Mouse (Mus musculus) liver, embryonic 13.5 days (tissue): Measurements from ENCODE around the gene Atg4d. TPM values are rescaled to one million over a fixed set of nuclear protein-coding genes. Genes with fewer than 3 reads are reported as not detected.

Source experiments
- ATAC-seq: fragments of 200-750 bp; cut with Nextera tagmentation; 2 replicates; pipeline ENCODE4 v1.8.0; 2017; ENCODE audit warnings: low read depth, mild to moderate bottlenecking, moderate number of reproducible peaks, moderate library complexity
- DNase-seq: peaks from one replicate; pipeline ENCODE4 v3.0.0; 2022
- H3K27ac ChIP-seq: fragments of 300-500 bp; sonication (generic); 2 replicates; pipeline ENCODE4 v1.5.1; 2015; ENCODE audit warnings: moderate library complexity, mild to moderate bottlenecking, inconsistent platforms
- H3K27me3 ChIP-seq: fragments of 300-500 bp; sonication (generic); 2 replicates; pipeline ENCODE4 v1.6.1; 2015; ENCODE audit warnings: mild to moderate bottlenecking, inconsistent platforms
- H3K36me3 ChIP-seq: fragments of 300-500 bp; sonication (generic); 2 replicates; pipeline ENCODE4 v1.6.1; 2015; ENCODE audit warnings: mild to moderate bottlenecking, inconsistent platforms
- H3K4me1 ChIP-seq: fragments of 300-500 bp; sonication (generic); replicated peaks from 2 replicates; pipeline ENCODE4 v1.6.1; 2015; ENCODE audit warnings: inconsistent platforms
- H3K4me2 ChIP-seq: fragments of 300-500 bp; sonication (generic); 2 replicates; pipeline ENCODE4 v1.6.1; 2015; ENCODE audit warnings: inconsistent platforms, mild to moderate bottlenecking, moderate library complexity
- H3K4me3 ChIP-seq: fragments of 300-500 bp; sonication (generic); replicated peaks from 2 replicates; pipeline ENCODE4 v1.5.1; 2015; ENCODE audit warnings: mild to moderate bottlenecking, inconsistent platforms
- H3K9ac ChIP-seq: fragments of 300-500 bp; sonication (generic); 2 replicates; pipeline ENCODE4 v1.6.1; 2015; ENCODE audit warnings: mild to moderate bottlenecking, inconsistent platforms
- H3K9me3 ChIP-seq: fragments of 300-500 bp; sonication (generic); replicated peaks from 2 replicates; pipeline ENCODE4 v1.6.1; 2016; ENCODE audit warnings: inconsistent platforms
- WGBS: fragments of 180-500 bp; shearing (Covaris S2); methylation state at CpG from one replicate; pipeline ENCODE4 v1.1.7; 2015; ENCODE audit not compliant: insufficient replicate concordance; 5-methylcytosine and 5-hydroxymethylcytosine counted together
- polyA plus RNA-seq: library from polyadenylated mRNA; unstranded; fragments of >200 nt; fragmentation: Nextera tagmentation; extraction: Ambion mirVana; gene quantifications from 2 replicates; pipeline ENCODE4 v1.2.1, GENCODE M21; 2015

Gene Atg4d
- polyA plus RNA-seq, 1 experiment from 2014 or later: 85.5 TPM

- H3K27ac ChIP-seq: peak overlapping the region; percentile 70
- H3K4me1 ChIP-seq: peaks cover 39% of the 10 kb centered on the region
- no peaks in the 10 kb centered on the region for H3K27me3 ChIP-seq
- H3K9me3 ChIP-seq: no peaks in the 10 kb centered on the region
- ATAC-seq (peak; percentile 69), DNase-seq (peak; percentile 29)
- no peak overlapping the region for H3K4me3 ChIP-seq
- H3K9ac ChIP-seq: peak overlapping the region; percentile 7; the same call in 1 of the 2 replicates
- H3K4me2 ChIP-seq: 0 out of 2 replicates have a peak overlapping the region, but pooled peaks have one; percentile 4
- peaks cover 100% of the 10 kb centered on the region for H3K36me3 ChIP-seq
- WGBS: 64% methylated on average over 7 of the region's 7 CpGs
Observed at GRCm38 (mm10) chr9:21275013-21275710, 10.1 kb downstream of the Atg4d start.

DNA sequence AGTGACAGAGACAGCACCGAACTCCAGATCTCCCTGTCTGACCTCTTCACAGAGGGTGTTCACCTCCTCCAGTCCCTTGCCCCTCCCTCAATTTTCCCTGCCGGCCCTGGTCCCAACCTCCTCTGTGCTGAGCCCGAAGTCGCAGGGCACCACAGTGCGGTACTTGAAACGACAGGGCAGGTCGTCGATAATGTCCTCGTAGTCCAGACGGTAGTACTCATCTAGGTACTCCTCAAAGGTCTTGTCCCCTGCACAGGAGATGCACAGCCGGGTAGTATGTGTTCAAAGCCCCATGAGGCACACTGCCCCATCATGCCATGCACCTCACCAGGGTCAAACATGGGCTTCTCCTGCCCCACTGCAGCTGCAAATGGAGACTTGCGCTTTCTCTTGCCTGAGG is 10.6 kb downstream of the Atg4d start:
- no peaks in the 10 kb centered on the region for H3K27me3 ChIP-seq
- H3K36me3 ChIP-seq: peaks cover 100% of the 10 kb centered on the region
- H3K9me3 ChIP-seq: no peaks in the 10 kb centered on the region
- WGBS: 89% methylated on average over 12 of the region's 12 CpGs
- no peak overlapping the region for H3K4me3 ChIP-seq
- peak overlapping the region; percentile 70 for H3K27ac ChIP-seq
- H3K4me1 ChIP-seq: peaks cover 39% of the 10 kb centered on the region
- ATAC-seq: no peak
- no peak overlapping the region for H3K9ac ChIP-seq
- DNase-seq: no peak
- H3K4me2 ChIP-seq: no peak overlapping the region

GRCm38 (mm10) chr9:21276307-21276706 is 11.2 kb downstream of the Atg4d start:
- H3K4me1 ChIP-seq: peaks cover 39% of the 10 kb centered on the region
- peaks cover 100% of the 10 kb centered on the region for H3K36me3 ChIP-seq
- H3K4me2 ChIP-seq: no peak overlapping the region
- no peaks in the 10 kb centered on the region for H3K9me3 ChIP-seq
- no peak overlapping the region for H3K4me3 ChIP-seq
- WGBS: 85% methylated on average over 8 of the region's 8 CpGs
- ATAC-seq (no peak), DNase-seq (no peak)
- peak overlapping the region; percentile 43; the same call in 1 of the 2 replicates for H3K27ac ChIP-seq
- no peak overlapping the region for H3K9ac ChIP-seq
- H3K27me3 ChIP-seq: no peaks in the 10 kb centered on the region

- Histone ChIP-seq H3K36me3 (peaks cover 100% of the 10 kb centered on the region), H3K27ac (no peak overlapping the region), H3K4me1 (peaks cover 37% of the 10 kb centered on the region), H3K9ac (no peak overlapping the region), H3K27me3 (no peaks in the 10 kb centered on the region), H3K4me2 (no peak overlapping the region), H3K4me3 (no peak overlapping the region), H3K9me3 (no peaks in the 10 kb centered on the region)
- WGBS: 89% methylated on average over 5 of the region's 5 CpGs
- DNase-seq (no peak), ATAC-seq (no peak)
Observed at GRCm38 (mm10) chr9:21277776-21278175, 12.7 kb downstream of the Atg4d start.

GRCm38 (mm10) chr9:21283591-21283990 is 18.5 kb downstream of the Atg4d start:
- Histone ChIP-seq H3K27ac (peak overlapping the region; percentile 70), H3K4me1 (peaks cover 38% of the 10 kb centered on the region), H3K4me2 (no peak overlapping the region), H3K9me3 (no peaks in the 10 kb centered on the region), H3K27me3 (no peaks in the 10 kb centered on the region), H3K4me3 (no peak overlapping the region), H3K36me3 (peaks cover 81% of the 10 kb centered on the region), H3K9ac (no peak overlapping the region)
- 89% methylated on average over 5 of the region's 5 CpGs for WGBS
- ATAC-seq (no peak), DNase-seq (no peak)

DNA sequence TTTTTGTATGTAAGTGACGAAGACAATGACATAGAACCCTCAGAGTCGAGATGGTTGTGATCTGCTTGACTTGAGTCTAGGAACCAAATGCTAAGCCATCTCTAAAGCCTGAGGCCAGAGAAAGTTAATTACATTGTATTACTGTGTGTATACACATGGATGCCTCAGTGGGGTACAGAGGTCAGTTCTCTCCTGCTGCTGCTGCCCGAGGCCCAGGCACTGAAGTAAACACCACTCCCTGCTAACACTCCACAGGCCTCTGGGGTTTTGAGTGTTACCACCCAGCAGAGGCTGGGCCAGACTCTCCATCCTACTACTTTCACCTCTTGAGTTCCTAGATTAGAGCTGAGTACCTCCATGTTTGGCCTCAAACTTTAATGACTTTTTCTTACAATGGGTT is 18.9 kb downstream of the Atg4d start:
- no peaks in the 10 kb centered on the region for H3K27me3 ChIP-seq
- no peak for DNase-seq
- 85% methylated on average over 3 of the region's 3 CpGs for WGBS

GRCm38 (mm10) chr9:21286753-21287152 is 21.7 kb downstream of the Atg4d start:
- H3K4me2 ChIP-seq: peak overlapping the region; percentile 94
- H3K9ac ChIP-seq: peak overlapping the region; percentile 88
- H3K9me3 ChIP-seq: no peaks in the 10 kb centered on the region
- H3K4me3 ChIP-seq: peak overlapping the region; percentile 94
- WGBS: 7% methylated on average over 3 of the region's 3 CpGs
- peaks cover 57% of the 10 kb centered on the region for H3K36me3 ChIP-seq
- H3K27ac ChIP-seq: peak overlapping the region; percentile 97
- DNase-seq (no peak), ATAC-seq (no peak)
- no peaks in the 10 kb centered on the region for H3K27me3 ChIP-seq
- peaks cover 56% of the 10 kb centered on the region for H3K4me1 ChIP-seq

More for the DNA sequence above, 18.9 kb downstream of the Atg4d start:
- 0 out of 2 replicates have a peak overlapping the region, but pooled peaks have one; percentile 26 for H3K9ac ChIP-seq
- no peak overlapping the region for H3K4me3 ChIP-seq
- H3K36me3 ChIP-seq: peaks cover 81% of the 10 kb centered on the region
- no peak for ATAC-seq
- no peaks in the 10 kb centered on the region for H3K9me3 ChIP-seq
- H3K4me2 ChIP-seq: no peak overlapping the region
- peak overlapping the region; percentile 70 for H3K27ac ChIP-seq
- peaks cover 42% of the 10 kb centered on the region for H3K4me1 ChIP-seq

DNA sequence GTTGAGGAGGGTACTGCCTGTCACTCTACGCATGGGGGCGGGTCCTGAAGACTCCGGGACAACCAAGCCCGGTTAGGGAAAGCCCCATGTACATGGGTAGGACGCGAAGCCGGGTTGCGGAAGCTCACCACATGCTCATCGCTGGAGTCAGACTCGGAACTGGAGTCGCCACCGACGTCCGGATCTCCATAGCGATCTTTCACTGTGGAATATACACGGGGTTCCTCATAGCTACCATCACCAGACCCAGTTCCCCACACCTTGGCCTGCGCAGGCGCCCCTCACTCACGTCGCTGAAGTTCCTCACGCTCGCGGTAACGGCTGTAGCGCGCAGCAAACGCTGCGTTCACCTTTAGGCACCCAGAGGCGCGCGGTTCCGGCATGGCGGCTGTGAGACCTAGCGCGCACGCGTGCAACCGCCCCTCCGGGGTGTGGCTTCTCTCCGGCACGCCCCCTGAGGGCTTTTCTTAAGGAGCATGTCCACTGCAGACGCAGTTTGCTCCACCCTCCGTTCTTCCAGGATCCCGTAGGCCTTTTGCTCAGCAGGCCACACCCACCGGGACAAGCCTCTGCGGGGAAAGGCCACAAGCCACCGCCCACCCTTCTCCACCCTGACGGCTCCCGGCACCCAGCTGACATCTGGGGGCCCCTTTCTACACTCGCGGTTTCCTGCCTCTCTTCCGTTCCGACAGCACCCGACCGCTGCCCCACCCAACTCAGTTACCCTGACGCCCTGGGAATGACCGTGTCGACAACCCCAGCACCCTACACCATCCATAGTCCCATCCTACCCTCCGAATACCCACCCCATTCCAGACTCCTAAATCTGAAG is 22.7 kb downstream of the Atg4d start, which contains the start of gene Kri1:
Gene Kri1 (minus strand): TSS at position 399 of the 832 bp plus-strand sequence.
- peaks cover 63% of the 10 kb centered on the region for H3K4me1 ChIP-seq
- WGBS: under 1% methylated on average over 59 of the region's 59 CpGs

DNA sequence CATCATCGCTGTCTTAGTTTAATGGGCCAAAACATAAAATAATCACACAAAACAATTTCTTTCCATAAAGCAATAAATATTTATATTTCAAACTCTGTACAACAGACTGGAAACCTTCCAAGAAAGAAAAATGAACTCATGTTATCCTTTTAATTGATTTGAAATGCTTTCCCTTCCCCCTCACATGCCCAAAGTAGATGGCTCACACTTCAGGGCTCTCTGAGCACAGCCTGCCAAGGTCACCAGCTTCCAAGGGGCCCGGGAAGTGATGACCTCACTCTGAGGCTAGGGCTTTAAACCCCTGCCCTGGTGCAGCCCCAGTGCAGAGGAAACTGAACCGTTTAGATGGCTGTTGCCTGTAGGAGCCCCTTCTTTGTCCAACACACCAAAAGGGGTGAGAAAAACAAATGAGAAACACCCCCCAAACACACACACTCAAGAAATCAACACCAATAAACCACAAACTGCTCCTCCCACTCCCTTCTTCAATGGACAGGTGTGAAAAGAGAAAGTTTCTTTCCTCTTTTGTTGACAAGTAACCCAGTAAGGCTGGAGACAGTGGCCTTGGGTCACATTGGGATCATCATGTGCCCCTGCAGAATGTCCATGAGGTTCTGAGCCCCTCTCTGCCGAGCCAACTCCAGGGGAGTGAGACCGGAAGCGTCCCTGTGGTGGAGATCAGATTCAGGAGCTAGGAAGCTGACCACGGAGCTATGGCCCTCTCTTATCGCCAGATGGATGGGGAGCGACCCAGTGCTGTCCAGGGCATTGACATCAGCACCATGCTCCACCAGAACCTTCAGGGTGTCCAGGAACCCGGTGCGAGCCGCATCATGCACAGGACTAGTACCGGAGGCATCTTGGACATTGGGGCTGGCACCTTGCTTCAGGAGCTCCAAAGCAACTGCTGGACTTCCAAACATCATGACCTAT is 23.6 kb downstream of the Atg4d start:
- ATAC-seq: no peak
- Histone ChIP-seq H3K36me3 (peaks cover 40% of the 10 kb centered on the region), H3K27me3 (no peaks in the 10 kb centered on the region), H3K9ac (peak overlapping the region; percentile 96), H3K27ac (peak overlapping the region; percentile 97), H3K4me3 (peak overlapping the region; percentile 94), H3K4me2 (peak overlapping the region; percentile 94), H3K4me1 (peaks cover 65% of the 10 kb centered on the region), H3K9me3 (no peaks in the 10 kb centered on the region)
- DNase-seq: peak; percentile 26
- WGBS: 45% methylated on average over 13 of the region's 13 CpGs

More for the DNA sequence above, 22.7 kb downstream of the Atg4d start, which contains the start of gene Kri1:
- Histone ChIP-seq H3K27ac (peak within 1 kb of the TSS; percentile 97), H3K4me2 (peak within 1 kb of the TSS; percentile 94), H3K4me3 (peak within 1 kb of the TSS; percentile 94), H3K9me3 (no peaks in the 10 kb centered on the region), H3K27me3 (no peaks in the 10 kb centered on the region), H3K9ac (peak within 1 kb of the TSS; percentile 96), H3K36me3 (peaks cover 47% of the 10 kb centered on the region)
- DNase-seq: peak; percentile 100
- ATAC-seq: peak; percentile 76

- 49% methylated on average over 2 of the region's 2 CpGs for WGBS
- no peak for DNase-seq
- Histone ChIP-seq H3K36me3 (peaks cover 34% of the 10 kb centered on the region), H3K4me1 (peaks cover 62% of the 10 kb centered on the region), H3K4me2 (peak overlapping the region; percentile 94), H3K9ac (peak overlapping the region; percentile 96), H3K9me3 (no peaks in the 10 kb centered on the region), H3K4me3 (peak overlapping the region; percentile 94), H3K27me3 (no peaks in the 10 kb centered on the region), H3K27ac (peak overlapping the region; percentile 97)
- no peak for ATAC-seq
Observed at GRCm38 (mm10) chr9:21289337-21289671, 24.2 kb downstream of the Atg4d start.
